Mouse (Mus musculus) right cerebral cortex, postnatal 10 days (tissue): ENCODE results near the gene A3galt2.

Source experiments
- DNase-seq, 2 experiments: peaks; one replicate each; pipeline ENCODE4 v3.0.0; 2021; ENCODE audit warnings: low spot score in 2 of 2

A3galt2 gene

GRCm38 (mm10) chr4:128793710-128794109 is 38.5 kb downstream of the A3galt2 start:
- no peak for DNase-seq

- DNase-seq = no peak
Observed at GRCm38 (mm10) chr4:128794198-128794597, 39.0 kb downstream of the A3galt2 start.

- no peak for DNase-seq
Observed at GRCm38 (mm10) chr4:128795596-128795995, 40.4 kb downstream of the A3galt2 start.

- no peak for DNase-seq
Observed at GRCm38 (mm10) chr4:128796788-128797187, 41.6 kb downstream of the A3galt2 start.

- DNase-seq = no peak
Observed at GRCm38 (mm10) chr4:128801675-128802465, 46.7 kb downstream of the A3galt2 start.

GRCm38 (mm10) chr4:128803569-128803968 is 48.4 kb downstream of the A3galt2 start:
- no peak for DNase-seq

- peak in 1 of 2 experiments; percentile 29 for DNase-seq
Observed at GRCm38 (mm10) chr4:128804426-128805149, 49.4 kb downstream of the A3galt2 start.

GRCm38 (mm10) chr4:128805150-128806042 is 50.2 kb downstream of the A3galt2 start:
- peak; percentile 37 to 51 for DNase-seq

GRCm38 (mm10) chr4:128806043-128806826 is 51.1 kb downstream of the A3galt2 start, which contains the start of gene Zfp362:
TSS of gene Zfp362 (minus strand) at chr4:128806045.
- peak; percentile 52 to 65 for DNase-seq

GRCm38 (mm10) chr4:128806827-128807179 is 51.6 kb downstream of the A3galt2 start:
- DNase-seq = peak; percentile 61 to 68

GRCm38 (mm10) chr4:128811382-128812056 is 56.4 kb downstream of the A3galt2 start:
- DNase-seq = peak; percentile 92 to 96

GRCm38 (mm10) chr4:128817011-128817410 is 61.8 kb downstream of the A3galt2 start:
- DNase-seq = no peak
